Mouse (Mus musculus) brain, embryonic 14.5 days (tissue): ENCODE data around the gene Gpx2.

Experiments
- CTCF ChIP-seq: fragments of 200-500 bp; IDR thresholded peaks from 2 replicates; pipeline ENCODE4 v1.5.1; 2012; ENCODE audit warnings: inconsistent platforms, mild to moderate bottlenecking, moderate library complexity, borderline replicate concordance; ENCODE audit not compliant: insufficient read depth, insufficient read length; ENCODE audit errors: extremely low read depth
- POLR2A ChIP-seq: fragments of 200-500 bp; IDR thresholded peaks from 2 replicates; pipeline ENCODE4 v1.6.1; 2012; ENCODE audit warnings: mild to moderate bottlenecking, inconsistent platforms, borderline replicate concordance; ENCODE audit not compliant: poor library complexity, insufficient read depth, insufficient read length, severe bottlenecking; ENCODE audit errors: extremely low read depth

DNA sequence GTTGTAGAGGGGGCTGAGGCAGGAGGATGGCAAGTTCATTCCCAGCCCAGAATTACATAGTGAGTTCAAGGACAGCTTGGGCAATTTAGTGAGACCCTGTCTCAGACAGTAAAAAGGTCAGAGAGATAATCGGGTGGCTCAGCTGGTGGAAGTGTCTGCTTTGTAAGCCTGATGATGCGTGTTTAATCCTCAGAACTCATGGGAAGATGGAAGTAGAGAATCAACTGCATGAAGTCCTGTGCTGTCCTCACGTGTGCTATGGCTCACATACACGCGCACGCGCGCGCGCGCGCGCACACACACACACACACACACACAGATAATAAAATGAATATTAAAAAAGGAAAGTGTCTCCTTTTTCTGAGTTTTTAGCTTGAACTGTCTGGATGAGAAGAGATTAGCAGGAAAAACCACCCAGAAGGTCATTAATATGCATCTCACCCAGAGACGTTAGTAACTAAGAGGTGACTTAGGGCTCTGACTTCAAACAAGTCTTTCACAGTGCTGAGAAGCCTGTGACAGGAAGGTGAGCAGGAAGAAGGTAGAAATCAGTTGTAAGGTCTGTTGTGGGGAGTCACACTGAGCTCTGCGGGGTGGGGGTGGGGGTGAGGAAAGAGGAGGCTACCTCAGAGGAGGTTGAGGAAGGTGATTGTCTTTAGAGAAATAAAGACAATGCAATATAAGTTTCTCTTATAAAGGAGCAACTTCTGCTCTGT, 49.1 kb upstream of the Gpx2 start:
- TF ChIP-seq CTCF, result no peak
- TF ChIP-seq POLR2A, result no peak
